Mouse (Mus musculus): Measurements from ENCODE around the gene Tgtp1. TPM values are rescaled to one million over a fixed set of nuclear protein-coding genes. Genes with fewer than 3 reads are reported as not detected.
"Not testable (repeated sequence)": the region's sequence is repeated elsewhere in the genome, so short reads cannot be mapped to it uniquely, and the experiment has no call there.

The Tgtp1 gene
- polyA plus RNA-seq, 1 experiment from 2014 or later, result 0.63 TPM

GRCm38 (mm10) chr11:48939286-48939685 lies 54.7 kb downstream of the Tgtp1 start:
- not testable (repeated sequence) for H3K4me3 ChIP-seq (ENCODE audit: inconsistent target); H3K36me3 ChIP-seq (ENCODE audit: inconsistent target); H3K79me2 ChIP-seq (ENCODE audit: inconsistent target); H3K27ac ChIP-seq

Other genes starting within 250 kb of the Tgtp1 start
- 321 to 741 TPM (median 672 TPM) in 3 replicates for gene Rack1, start 193.8 kb downstream of the Tgtp1 start, polyA plus RNA-seq (2018)
- gene Trim41, start 176.8 kb downstream of the Tgtp1 start, polyA plus RNA-seq (2018), result 40.1 to 48.8 TPM (median 47.2 TPM) in 3 replicates
- 1.1 to 1.4 TPM (median 1.2 TPM) in 3 replicates for gene Trim7, start 168.0 kb downstream of the Tgtp1 start, polyA plus RNA-seq (2018)
- gene Gm12184, start 167.5 kb downstream of the Tgtp1 start, polyA plus RNA-seq (2018), result 0.75 to 2.7 TPM (median 1.7 TPM) in 3 replicates
- gene Irgm1, start 122.5 kb downstream of the Tgtp1 start, polyA plus RNA-seq (2018), result 118 to 323 TPM (median 130 TPM) in 3 replicates
- 43.5 to 99.6 TPM (median 62.6 TPM) in 3 replicates for gene Gm5431, start 92.0 kb downstream of the Tgtp1 start, polyA plus RNA-seq (2018)
- 12.3 to 45.7 TPM (median 19.2 TPM) in 3 replicates for gene Psme2b, start 48.0 kb downstream of the Tgtp1 start, polyA plus RNA-seq (2018)
- gene Olfr56, start 15.3 kb downstream of the Tgtp1 start, polyA plus RNA-seq (2018), result 1.7 to 2.7 TPM (median 2.5 TPM) in 3 replicates
- 13.0 to 45.0 TPM (median 18.5 TPM) in 3 replicates for gene 9930111J21Rik1, start 14.8 kb downstream of the Tgtp1 start, polyA plus RNA-seq (2018)
- gene Gm12185, start 1.9 kb downstream of the Tgtp1 start, polyA plus RNA-seq (2018), result 0.58 to 2.3 TPM (median 0.77 TPM) in 3 replicates
- 39.3 to 117 TPM (median 92.6 TPM) in 3 replicates for gene 9930111J21Rik2, start 57.1 kb upstream of the Tgtp1 start, polyA plus RNA-seq (2018)
- gene Tgtp2, start 70.0 kb upstream of the Tgtp1 start, polyA plus RNA-seq (2018), result 27.3 to 134 TPM (median 32.0 TPM) in 3 replicates
- gene Ifi47, start 82.4 kb upstream of the Tgtp1 start, polyA plus RNA-seq (2018), result 34.8 to 249 TPM (median 64.0 TPM) in 3 replicates
- gene Olfr1396, start 120.7 kb upstream of the Tgtp1 start, polyA plus RNA-seq (2018), result not detected in 3 replicates
- not detected in 3 replicates for gene Olfr1395, start 148.1 kb upstream of the Tgtp1 start, polyA plus RNA-seq (2018)
- not detected in 3 replicates for gene Olfr1394, start 160.2 kb upstream of the Tgtp1 start, polyA plus RNA-seq (2018)
- 0.06 TPM in 1 of 3 replicates, not detected in the others for gene Btnl9, start 193.0 kb upstream of the Tgtp1 start, polyA plus RNA-seq (2018)
- 20.8 to 33.5 TPM (median 22.4 TPM) in 3 replicates for gene Zfp62, start 209.1 kb upstream of the Tgtp1 start, polyA plus RNA-seq (2018)

Data from macrophage (primary cell).